Mouse (Mus musculus) neural tube, embryonic 12.5 days (tissue): ENCODE results near the gene Apba2. TPM values are rescaled to one million over a fixed set of nuclear protein-coding genes. Genes with fewer than 3 reads are reported as not detected.
A peak's percentile ranks its signal among the peaks of the same experiment; 100 is the strongest.

Experiments
- ATAC-seq: fragments of 200-750 bp; cut with Nextera tagmentation; 2 replicates; pipeline ENCODE4 v1.8.0; 2017; ENCODE audit warnings: low read depth, mild to moderate bottlenecking, moderate TSS enrichment, moderate library complexity; ENCODE audit not compliant: low FRiP score
- H3K27ac ChIP-seq: fragments of 300-500 bp; sonication (generic); 2 replicates; pipeline ENCODE4 v1.5.1; 2016
- H3K27me3 ChIP-seq: fragments of 300-500 bp; sonication (generic); replicated peaks from 2 replicates; pipeline ENCODE4 v1.6.1; 2016; ENCODE audit warnings: mild to moderate bottlenecking
- H3K36me3 ChIP-seq: fragments of 300-500 bp; sonication (generic); 2 replicates; pipeline ENCODE4 v1.6.1; 2016; ENCODE audit warnings: mild to moderate bottlenecking
- H3K4me1 ChIP-seq: fragments of 300-500 bp; sonication (generic); 2 replicates; pipeline ENCODE4 v1.6.1; 2016
- H3K4me2 ChIP-seq: fragments of 300-500 bp; sonication (generic); replicated peaks from 2 replicates; pipeline ENCODE4 v1.6.1; 2016; ENCODE audit warnings: mild to moderate bottlenecking
- H3K4me3 ChIP-seq: fragments of 300-500 bp; sonication (generic); 2 replicates; pipeline ENCODE4 v1.5.1; 2016
- H3K9ac ChIP-seq: fragments of 300-500 bp; sonication (generic); 2 replicates; pipeline ENCODE4 v1.6.1; 2016; ENCODE audit warnings: mild to moderate bottlenecking
- H3K9me3 ChIP-seq: fragments of 300-500 bp; sonication (generic); 2 replicates; pipeline ENCODE4 v1.6.1; 2016; ENCODE audit warnings: mild to moderate bottlenecking
- WGBS: fragments of 180-500 bp; shearing (Covaris S2); methylation state at CpG from one replicate; pipeline ENCODE4 v1.1.7; 2016; 5-methylcytosine and 5-hydroxymethylcytosine counted together
- polyA plus RNA-seq: library from polyadenylated mRNA; unstranded; fragments of >200 nt; fragmentation: Nextera tagmentation; extraction: Ambion mirVana; gene quantifications from 2 replicates; pipeline ENCODE4 v1.2.1, GENCODE M21; 2016

Gene Apba2
- polyA plus RNA-seq, 1 experiment from 2014 or later, result 159 TPM

- 60% methylated on average over 1 of the region's 1 CpGs for whole genome bisulfite sequencing
Measured at GRCm38 (mm10) chr7:64642903-64643302, 141.4 kb downstream of the Apba2 start.

GRCm38 (mm10) chr7:64645458-64645857 is 144.0 kb downstream of the Apba2 start:
- H3K27ac ChIP-seq, result no peak overlapping the region
- no peak overlapping the region for H3K4me2 ChIP-seq
- no peaks in the 10 kb centered on the region for H3K27me3 ChIP-seq
- H3K9ac ChIP-seq, result no peak overlapping the region
- WGBS, result 84% methylated on average over 3 of the region's 3 CpGs
- H3K36me3 ChIP-seq, result no peaks in the 10 kb centered on the region
- no peak for ATAC-seq
- no peaks in the 10 kb centered on the region for H3K9me3 ChIP-seq
- H3K4me1 ChIP-seq, result no peaks in the 10 kb centered on the region
- H3K4me3 ChIP-seq, result no peak overlapping the region

More at GRCm38 (mm10) chr7:64642903-64643302, 141.4 kb downstream of the Apba2 start:
- H3K4me2 ChIP-seq, result no peak overlapping the region
- H3K4me3 ChIP-seq, result no peak overlapping the region
- H3K27ac ChIP-seq, result no peak overlapping the region
- H3K27me3 ChIP-seq, result no peaks in the 10 kb centered on the region
- ATAC-seq, result no peak
- H3K9me3 ChIP-seq, result no peaks in the 10 kb centered on the region
- no peak overlapping the region for H3K9ac ChIP-seq
- H3K36me3 ChIP-seq, result no peaks in the 10 kb centered on the region
- no peaks in the 10 kb centered on the region for H3K4me1 ChIP-seq

GRCm38 (mm10) chr7:64646046-64646445 is 144.5 kb downstream of the Apba2 start:
- H3K9me3 ChIP-seq, result no peaks in the 10 kb centered on the region
- no peak overlapping the region for H3K4me2 ChIP-seq
- H3K27ac ChIP-seq, result no peak overlapping the region
- WGBS, result 73% methylated on average over 6 of the region's 6 CpGs
- H3K4me3 ChIP-seq, result no peak overlapping the region
- ATAC-seq, result no peak
- no peak overlapping the region for H3K9ac ChIP-seq
- no peaks in the 10 kb centered on the region for H3K4me1 ChIP-seq
- no peaks in the 10 kb centered on the region for H3K27me3 ChIP-seq
- H3K36me3 ChIP-seq, result no peaks in the 10 kb centered on the region

GRCm38 (mm10) chr7:64648947-64649607 is 147.6 kb downstream of the Apba2 start:
- no peak overlapping the region for H3K4me2 ChIP-seq
- H3K4me1 ChIP-seq, result no peaks in the 10 kb centered on the region
- H3K9ac ChIP-seq, result no peak overlapping the region
- H3K27ac ChIP-seq, result no peak overlapping the region
- no peak overlapping the region for H3K4me3 ChIP-seq
- H3K9me3 ChIP-seq, result no peaks in the 10 kb centered on the region
- ATAC-seq, result 0 out of 2 replicates have a peak, but pooled peaks have one; percentile 37
- no peaks in the 10 kb centered on the region for H3K27me3 ChIP-seq
- 81% methylated on average over 10 of the region's 10 CpGs for WGBS
- no peaks in the 10 kb centered on the region for H3K36me3 ChIP-seq

- ATAC-seq, result no peak
- Histone ChIP-seq H3K27me3 (no peaks in the 10 kb centered on the region), H3K4me3 (no peak overlapping the region), H3K36me3 (no peaks in the 10 kb centered on the region), H3K4me2 (no peak overlapping the region), H3K9me3 (0 out of 2 replicates have a peak, but pooled peaks cover 3% of the 10 kb centered on the region), H3K27ac (no peak overlapping the region), H3K4me1 (peaks cover 5% of the 10 kb centered on the region; the same call in 1 of the 2 replicates), H3K9ac (no peak overlapping the region)
- 75% methylated on average over 3 of the region's 3 CpGs for WGBS
Measured at GRCm38 (mm10) chr7:64651963-64652362, 150.5 kb downstream of the Apba2 start.

- Histone ChIP-seq H3K4me2 (no peak overlapping the region), H3K9ac (no peak overlapping the region), H3K4me1 (peaks cover 22% of the 10 kb centered on the region), H3K27me3 (no peaks in the 10 kb centered on the region), H3K36me3 (no peaks in the 10 kb centered on the region), H3K9me3 (0 out of 2 replicates have a peak, but pooled peaks cover 3% of the 10 kb centered on the region), H3K27ac (no peak overlapping the region), H3K4me3 (no peak overlapping the region)
- 54% methylated on average over 7 of the region's 7 CpGs for WGBS
- no peak for ATAC-seq
Measured at GRCm38 (mm10) chr7:64656787-64657186, 155.3 kb downstream of the Apba2 start.

- Histone ChIP-seq H3K27me3 (no peaks in the 10 kb centered on the region), H3K27ac (no peak overlapping the region), H3K9ac (no peak overlapping the region), H3K4me2 (no peak overlapping the region), H3K36me3 (no peaks in the 10 kb centered on the region), H3K4me3 (no peak overlapping the region), H3K9me3 (0 out of 2 replicates have a peak, but pooled peaks cover 3% of the 10 kb centered on the region), H3K4me1 (peaks cover 22% of the 10 kb centered on the region)
- WGBS, result 45% methylated on average over 4 of the region's 4 CpGs
- peak; percentile 77 for ATAC-seq
Measured at GRCm38 (mm10) chr7:64658914-64659313, 157.4 kb downstream of the Apba2 start.

- ATAC-seq, result peak; percentile 55
- WGBS, result 22% methylated on average over 8 of the region's 8 CpGs
- Histone ChIP-seq H3K36me3 (no peaks in the 10 kb centered on the region), H3K4me2 (no peak overlapping the region), H3K9ac (no peak overlapping the region), H3K27ac (no peak overlapping the region), H3K9me3 (0 out of 2 replicates have a peak, but pooled peaks cover 3% of the 10 kb centered on the region), H3K4me1 (peaks cover 22% of the 10 kb centered on the region), H3K27me3 (no peaks in the 10 kb centered on the region), H3K4me3 (no peak overlapping the region)
Measured at GRCm38 (mm10) chr7:64659328-64659727, 157.8 kb downstream of the Apba2 start.

GRCm38 (mm10) chr7:64662506-64662905 is 161.0 kb downstream of the Apba2 start:
- ATAC-seq, result no peak

GRCm38 (mm10) chr7:64663600-64663999 is 162.1 kb downstream of the Apba2 start:
- no peaks in the 10 kb centered on the region for H3K9me3 ChIP-seq
- no peak overlapping the region for H3K4me2 ChIP-seq
- H3K36me3 ChIP-seq, result no peaks in the 10 kb centered on the region
- WGBS, result 93% methylated on average over 3 of the region's 3 CpGs
- ATAC-seq, result no peak
- no peak overlapping the region for H3K27ac ChIP-seq
- H3K4me1 ChIP-seq, result peaks cover 12% of the 10 kb centered on the region
- no peak overlapping the region for H3K4me3 ChIP-seq
- H3K27me3 ChIP-seq, result no peaks in the 10 kb centered on the region
- H3K9ac ChIP-seq, result no peak overlapping the region

More at GRCm38 (mm10) chr7:64662506-64662905, 161.0 kb downstream of the Apba2 start:
- H3K27ac ChIP-seq, result no peak overlapping the region
- H3K4me3 ChIP-seq, result no peak overlapping the region
- no peak overlapping the region for H3K4me2 ChIP-seq
- no peaks in the 10 kb centered on the region for H3K27me3 ChIP-seq
- 93% methylated on average over 5 of the region's 5 CpGs for WGBS
- H3K9me3 ChIP-seq, result no peaks in the 10 kb centered on the region
- peaks cover 17% of the 10 kb centered on the region for H3K4me1 ChIP-seq
- no peak overlapping the region for H3K9ac ChIP-seq
- H3K36me3 ChIP-seq, result no peaks in the 10 kb centered on the region

GRCm38 (mm10) chr7:64665120-64665519 is 163.6 kb downstream of the Apba2 start:
- no peak overlapping the region for H3K4me2 ChIP-seq
- ATAC-seq, result no peak
- no peaks in the 10 kb centered on the region for H3K4me1 ChIP-seq
- no peaks in the 10 kb centered on the region for H3K9me3 ChIP-seq
- H3K27me3 ChIP-seq, result no peaks in the 10 kb centered on the region
- 58% methylated on average over 7 of the region's 7 CpGs for WGBS
- H3K36me3 ChIP-seq, result no peaks in the 10 kb centered on the region
- H3K27ac ChIP-seq, result no peak overlapping the region
- H3K4me3 ChIP-seq, result no peak overlapping the region
- no peak overlapping the region for H3K9ac ChIP-seq

GRCm38 (mm10) chr7:64665716-64666298 is 164.3 kb downstream of the Apba2 start:
- Histone ChIP-seq H3K36me3 (no peaks in the 10 kb centered on the region), H3K4me1 (no peaks in the 10 kb centered on the region), H3K27me3 (no peaks in the 10 kb centered on the region), H3K4me3 (no peak overlapping the region), H3K4me2 (no peak overlapping the region), H3K9ac (no peak overlapping the region), H3K9me3 (no peaks in the 10 kb centered on the region), H3K27ac (no peak overlapping the region)
- WGBS, result 88% methylated on average over 5 of the region's 5 CpGs
- no peak for ATAC-seq
